Mouse (Mus musculus) ovary, postnatal 14 days (tissue): ENCODE measurements around the gene Cpt1b.
"Not testable (repeated sequence)": the region's sequence is repeated elsewhere in the genome, so short reads cannot be mapped to it uniquely, and the experiment has no call there.

Experiments
- DNase-seq: peaks from one replicate; pipeline ENCODE4 v3.0.0; 2022; ENCODE audit warnings: low spot score

Cpt1b gene

GRCm38 (mm10) chr15:89431806-89432205, 6.1 kb upstream of the Cpt1b start:
- DNase-seq, result no peak

- DNase-seq, result no peak
Measured at GRCm38 (mm10) chr15:89431271-89431670, 5.6 kb upstream of the Cpt1b start.

DNA sequence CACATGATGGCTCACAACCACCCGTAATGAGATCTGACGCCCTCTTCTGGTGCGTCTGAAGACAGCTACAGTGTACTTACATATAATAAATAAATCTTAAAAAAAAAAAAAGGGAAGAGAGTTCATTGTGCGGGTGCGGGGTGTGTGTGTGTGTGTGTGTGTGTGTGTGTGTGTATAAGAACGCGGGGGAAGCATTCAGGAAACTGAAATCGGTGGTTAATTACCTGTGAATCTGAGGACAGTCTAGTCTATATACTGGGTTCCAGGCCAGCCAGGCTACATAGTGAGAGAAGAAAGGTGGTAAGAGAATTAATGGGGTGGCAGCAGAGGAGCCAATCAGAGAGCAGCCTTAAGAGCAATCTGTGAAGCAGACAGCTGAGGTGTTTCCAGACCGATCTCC, 5.1 kb upstream of the Cpt1b start:
- DNase-seq, result not testable (repeated sequence)

- DNase-seq, result no peak
Measured at GRCm38 (mm10) chr15:89430341-89430740, 4.7 kb upstream of the Cpt1b start.

GRCm38 (mm10) chr15:89429352-89430221, 3.9 kb upstream of the Cpt1b start, which contains the start of the genes C730034F03Rik, Gm44502 and Chkb:
TSS of gene C730034F03Rik (plus strand) at chr15:89429589.
TSS of gene Gm44502 (minus strand) at chr15:89429696.
TSS of gene Chkb (minus strand) at chr15:89429908.
- peak; percentile 80 for DNase-seq

DNA sequence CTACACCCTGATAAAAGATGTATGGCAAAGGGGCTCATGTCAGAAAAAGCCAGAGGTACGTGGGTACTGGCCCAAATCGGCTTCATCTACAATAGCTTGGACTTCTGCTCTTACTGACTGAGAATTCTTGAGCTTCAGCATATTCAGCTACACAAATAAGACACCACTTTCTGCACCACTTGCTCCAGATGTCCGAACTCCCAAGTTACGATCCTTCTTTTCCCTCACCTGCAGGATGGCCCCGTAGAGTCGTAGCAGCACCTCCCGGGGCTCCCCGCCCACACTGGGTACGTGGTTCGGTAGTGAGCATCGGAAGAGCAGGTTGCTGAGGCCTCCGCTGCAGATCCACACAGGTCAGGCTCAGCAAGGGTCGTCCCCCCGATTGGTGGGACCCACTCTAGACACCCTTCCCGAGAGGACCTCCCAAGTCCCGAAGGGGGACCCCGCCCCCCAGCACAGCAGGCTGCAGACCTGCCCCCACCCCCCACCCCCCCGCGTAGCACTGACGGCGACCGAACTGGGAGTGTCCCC, 3.2 kb upstream of the Cpt1b start:
- DNase-seq, result no peak

- no peak for DNase-seq
Measured at GRCm38 (mm10) chr15:89428136-89428790, 2.6 kb upstream of the Cpt1b start.

- no peak for DNase-seq
Measured at GRCm38 (mm10) chr15:89426716-89427115, 1.1 kb upstream of the Cpt1b start.

DNA sequence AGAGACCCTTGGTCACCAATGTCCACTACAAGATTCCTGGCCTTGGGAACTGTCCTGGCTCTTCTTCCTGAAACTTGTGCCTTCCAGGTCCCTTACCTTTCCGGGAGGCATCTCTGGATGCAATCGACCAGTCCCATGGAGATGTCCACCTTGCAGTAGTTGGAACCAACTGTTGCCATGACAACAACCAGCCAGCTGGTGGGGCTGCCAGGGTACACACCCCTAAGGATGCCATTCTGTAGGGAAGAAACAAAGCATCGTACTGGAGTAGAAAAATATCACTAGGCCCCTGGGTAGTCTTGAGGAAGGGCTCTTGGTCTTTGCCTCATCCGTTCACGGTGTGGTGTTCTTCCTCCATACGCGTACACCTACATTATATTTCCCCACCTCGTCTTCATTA, 1.0 kb downstream of the Cpt1b start:
- DNase-seq, result no peak

DNA sequence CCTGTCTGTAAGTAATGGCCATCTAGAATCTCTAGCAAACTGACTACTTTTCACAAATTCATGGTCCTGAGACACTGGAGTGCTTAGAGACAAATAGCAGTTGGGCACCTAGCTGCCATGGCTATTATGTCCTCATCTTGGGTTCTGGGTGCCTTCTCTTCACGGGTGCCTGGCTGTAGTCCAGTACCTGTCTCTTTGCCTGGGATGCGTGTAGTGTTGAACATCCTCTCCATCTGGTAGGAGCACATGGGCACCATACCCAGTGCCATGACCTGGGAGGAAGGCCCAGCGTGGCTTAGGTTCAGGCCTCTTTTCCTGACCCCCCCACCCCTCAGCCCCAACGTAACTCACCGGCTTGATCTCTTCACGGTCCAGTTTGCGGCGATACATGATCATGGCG, 3.7 kb downstream of the Cpt1b start:
- DNase-seq, result no peak

- DNase-seq, result no peak
Measured at GRCm38 (mm10) chr15:89415282-89415681, 10.4 kb downstream of the Cpt1b start.

DNA sequence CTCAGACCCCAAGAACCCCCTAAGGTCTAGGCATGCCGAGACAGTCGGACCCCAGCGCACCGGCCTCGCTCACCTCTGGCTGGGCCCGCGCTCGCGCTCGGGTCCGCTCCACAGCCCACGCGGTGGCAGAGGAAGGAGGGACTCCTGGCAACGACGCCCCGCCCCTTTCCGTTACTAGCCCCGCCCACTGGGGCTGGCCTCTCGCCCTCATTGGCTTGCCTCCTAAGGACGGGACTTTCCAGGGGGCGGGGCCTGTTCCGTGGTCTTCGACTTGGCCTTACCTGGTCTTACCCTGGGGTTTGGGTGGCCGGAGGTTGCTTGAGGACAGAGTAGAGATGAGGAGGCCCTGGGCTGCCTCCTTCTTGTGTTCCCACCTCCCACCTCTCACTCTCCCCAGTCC, 15.5 kb downstream of the Cpt1b start, which contains the start of gene Syce3:
Gene Syce3, minus strand, starts transcription at position 386 of the 400 bp plus-strand sequence.
- no peak for DNase-seq

- no peak for DNase-seq
Measured at GRCm38 (mm10) chr15:89406691-89407090, 19.0 kb downstream of the Cpt1b start.

- DNase-seq, result no peak
Measured at GRCm38 (mm10) chr15:89404831-89405623, 20.6 kb downstream of the Cpt1b start.

DNA sequence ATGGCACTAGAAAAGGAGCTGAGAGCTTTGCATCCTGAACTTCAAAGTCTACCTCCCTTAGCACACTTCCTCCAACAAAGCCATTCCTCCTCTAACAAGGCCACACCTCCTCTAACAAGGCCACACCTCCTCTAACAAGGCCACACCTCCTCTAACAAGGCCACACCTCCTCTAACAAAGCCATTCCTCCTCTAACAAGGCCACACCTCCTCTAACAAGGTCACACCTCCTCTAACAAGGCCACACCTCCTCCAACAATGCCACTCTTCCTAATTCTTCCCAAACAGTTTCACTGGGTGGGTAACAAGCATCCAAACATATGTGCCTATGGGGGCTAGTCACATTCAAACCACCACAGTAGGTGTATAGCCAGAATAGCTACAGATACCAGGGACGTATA, 23.2 kb downstream of the Cpt1b start:
- no peak for DNase-seq

DNA sequence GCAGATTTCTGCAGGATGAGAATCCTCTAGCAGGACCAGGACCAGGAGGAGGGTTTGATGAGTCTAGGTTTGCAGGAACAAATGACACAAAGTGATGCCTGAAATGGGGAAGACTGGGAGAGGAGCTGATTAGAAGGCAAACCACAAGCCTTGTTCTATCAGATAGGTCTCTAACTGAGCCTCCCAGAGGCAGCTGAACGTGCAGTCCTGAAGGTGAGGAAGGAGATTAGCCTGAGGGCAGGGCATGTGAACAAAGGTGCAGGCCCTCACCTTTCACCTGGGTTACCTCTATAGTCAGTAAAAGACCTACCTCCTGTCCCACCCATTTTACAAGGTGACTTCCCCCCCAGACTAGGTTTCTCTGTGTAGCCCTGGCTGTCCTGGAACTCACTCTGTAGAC, 25.9 kb downstream of the Cpt1b start:
- no peak for DNase-seq

DNA sequence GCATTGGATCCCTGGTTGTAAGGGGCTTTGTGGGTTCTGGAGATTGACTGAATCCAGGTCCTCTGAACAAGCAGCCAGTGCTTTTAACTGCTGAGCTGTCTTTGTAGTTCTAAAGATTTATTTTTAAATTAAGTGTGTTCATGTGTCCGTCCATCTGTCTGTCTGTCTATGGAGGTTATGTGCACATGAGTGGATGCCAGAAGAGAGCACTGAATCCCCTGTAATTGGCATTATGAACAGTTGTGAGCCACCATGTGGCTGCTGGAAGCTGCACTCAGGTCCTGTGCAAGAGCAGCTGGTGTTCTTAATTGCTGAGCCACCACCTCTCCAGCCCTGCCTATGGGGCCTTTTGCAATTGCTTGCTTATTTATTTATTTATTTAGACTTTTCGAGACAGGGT, 27.5 kb downstream of the Cpt1b start:
- DNase-seq, result no peak

GRCm38 (mm10) chr15:89396883-89397282, 28.8 kb downstream of the Cpt1b start:
- DNase-seq, result no peak

DNA sequence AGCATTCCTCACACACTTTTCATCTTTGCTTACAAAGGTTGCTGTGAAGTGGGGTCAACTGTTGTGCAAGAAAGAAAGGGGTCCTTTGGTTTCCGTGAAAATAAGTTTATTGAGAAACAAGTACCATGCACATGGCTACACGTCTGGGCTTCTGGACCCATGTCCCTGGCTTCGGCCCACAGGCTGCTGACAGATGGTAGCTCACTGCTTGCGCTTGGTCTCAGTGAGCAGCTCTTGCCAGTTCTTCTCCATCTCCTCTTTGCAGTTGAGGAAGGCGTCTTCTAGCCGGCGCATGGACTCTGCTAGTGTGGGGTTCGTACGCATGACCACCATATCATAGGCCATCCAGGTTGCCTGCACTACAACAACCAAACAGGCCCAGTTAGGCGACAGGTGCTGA, 35.6 kb downstream of the Cpt1b start:
- DNase-seq, result no peak

DNA sequence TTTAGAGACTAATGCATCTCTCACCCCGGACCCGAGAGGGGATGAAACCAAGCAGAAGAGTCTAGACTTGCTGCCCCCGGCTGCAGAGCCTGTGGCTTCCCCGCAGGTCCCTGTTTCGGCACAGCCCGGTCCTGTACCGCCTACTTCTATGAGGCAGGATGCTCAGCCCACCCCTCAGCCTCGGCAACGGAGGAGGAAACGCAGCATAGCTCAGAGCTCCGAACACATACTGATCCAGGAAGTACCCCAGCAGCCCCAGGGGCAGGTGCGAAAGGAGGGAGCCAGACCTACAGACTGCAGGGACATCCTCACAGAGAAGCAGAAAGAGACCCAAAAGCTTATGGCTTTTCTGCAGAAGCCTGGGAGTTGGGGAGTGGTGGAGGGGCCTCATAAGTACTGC, 38.5 kb downstream of the Cpt1b start:
- no peak for DNase-seq

DNA sequence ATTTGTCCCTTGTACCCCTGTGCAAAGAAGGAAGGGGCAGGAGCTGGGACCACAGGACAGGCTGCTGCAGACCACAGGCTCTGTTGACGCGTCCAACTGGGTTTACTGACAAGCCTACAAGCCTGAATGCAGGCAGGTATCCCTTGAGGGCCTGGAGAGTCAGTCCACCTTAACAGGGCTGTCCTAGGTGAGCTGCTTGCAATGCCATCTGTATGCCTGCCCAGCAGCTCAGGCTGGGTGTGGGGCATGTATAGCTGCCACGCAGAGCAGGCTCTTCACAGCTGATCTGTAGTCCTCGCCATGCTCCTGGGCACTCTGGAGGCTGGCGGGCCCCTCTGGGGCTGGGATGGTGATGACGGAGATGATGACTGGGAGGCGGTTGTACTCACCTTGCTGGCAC, 41.0 kb downstream of the Cpt1b start, which contains the start of gene Klhdc7b:
Gene Klhdc7b, plus strand, starts transcription at position 301 of the 400 bp plus-strand sequence.
- DNase-seq, result no peak

GRCm38 (mm10) chr15:89379429-89379828, 46.2 kb downstream of the Cpt1b start:
- no peak for DNase-seq
